In genomic region chr16:25956831-25957230, GRCm38 (mm10) we compare ENCODE assay signal across 19 mouse cellular contexts.
DNase-seq lines count a peak whose midpoint lies in the region; TF ChIP-seq lines count a peak whose summit lies in the region.
"Had no signal": no experiment of that assay in that cellular context is flagged by ENCODE, and none has a peak within 500 bp of the region (broad histone marks: within the 10 kb centered on the region; RNA-seq: fewer than 3 reads in every experiment).

No protein-coding gene starts in this region.

- TF ChIP-seq POLR2A in kidney, adult 2 months (IDR thresholded peaks at IDR 0.05; ENCODE audit: low read depth, low read length): no peak

- H3K4me3 ChIP-seq in kidney, adult 2 months (ENCODE audit: insufficient read depth, low read depth, low read length): no peak overlapping the region

- H3K27me3 ChIP-seq in kidney, adult 2 months (replicated peaks; ENCODE audit: control insufficient read depth, insufficient read depth, low read length): no peaks in the 10 kb centered on the region
- H3K27me3 ChIP-seq: CH12.LX, Patski had no signal

- H3K36me3 ChIP-seq in kidney, adult 2 months (ENCODE audit: control insufficient read depth, insufficient read depth, low read length): peaks cover 6% of the 10 kb centered on the region
- H3K36me3 ChIP-seq: G1E had no signal

- DNase-seq in heart, adult 11 months: peak; percentile 64
- no peak for DNase-seq in heart, postnatal 4 days
- peak; percentile 44 for DNase-seq in kidney, adult 2 months
- no peak for DNase-seq in kidney, postnatal 36 days
- peak; percentile 52 for DNase-seq in kidney, adult 9 months
- DNase-seq in kidney, adult 18-20 months: no peak
- DNase-seq: adrenal gland, adult 2 months; adrenal gland, adult 8-10 months; adrenal gland, postnatal 10 days; adrenal gland, postnatal 14 days; adrenal gland, postnatal 25 days; adrenal gland, postnatal 36 days; B cell, adult 2 months; cerebellum, adult 11 months; cerebellum, adult 11-12 months; cerebellum, adult 18-20 months had no signal

- TF ChIP-seq CTCF in kidney, adult 2 months (conservative IDR thresholded peaks at IDR 0.05; ENCODE audit: insufficient read depth, insufficient read length, low read depth, low read length): no peak

- 0 out of 2 replicates have a peak overlapping the region, but pooled peaks have one; percentile 63 for H3K27ac ChIP-seq in kidney, adult 2 months (ENCODE audit: insufficient read depth, low read depth, low read length)

- no peaks in the 10 kb centered on the region; the same call in 1 of the 2 replicates for H3K4me1 ChIP-seq in kidney, adult 2 months (ENCODE audit: control insufficient read depth, insufficient read depth, low read length)

- 71% methylated on average over 6 of the region's 6 CpGs for WGBS in kidney, adult 2 months

Comparison
In these comparisons a context has a peak if more than half of its experiments do, and no peak if none do; other contexts are left out.
1. DNase-seq: peak in heart, adult 11 months (single experiment), kidney, adult 2 months (single experiment) and kidney, adult 9 months (single experiment); none in heart, postnatal 4 days (single experiment), kidney, postnatal 36 days (0 of 2) and kidney, adult 18-20 months (single experiment).